Mouse (Mus musculus) liver, adult 2 months (tissue): ENCODE results near the gene Rasl10a. TPM values are rescaled to one million over a fixed set of nuclear protein-coding genes. Genes with fewer than 3 reads are reported as not detected.

Experiments used
- DNase-seq: peaks from one replicate; pipeline ENCODE4 v3.0.0-alpha.2; 2011; ENCODE audit warnings: low read depth, low spot score; ENCODE audit errors: extremely low read depth
- H3K27ac ChIP-seq: fragments of 200-500 bp; replicated peaks from 2 replicates; pipeline ENCODE4 v1.5.1; 2012; ENCODE audit warnings: low read depth, mild to moderate bottlenecking, control low read depth, inconsistent platforms, low read length; ENCODE audit not compliant: insufficient read depth
- H3K27me3 ChIP-seq: fragments of 200-500 bp; 2 replicates; pipeline ENCODE4 v1.6.1; 2012; ENCODE audit warnings: mild to moderate bottlenecking, moderate library complexity, low read length, inconsistent platforms; ENCODE audit not compliant: control insufficient read depth, insufficient read depth
- H3K36me3 ChIP-seq: fragments of 200-500 bp; 2 replicates; pipeline ENCODE4 v1.6.1; 2012; ENCODE audit warnings: low read length, inconsistent platforms; ENCODE audit not compliant: control insufficient read depth, insufficient read depth
- H3K4me1 ChIP-seq: fragments of 200-500 bp; 2 replicates; pipeline ENCODE4 v1.6.1; 2011; ENCODE audit warnings: low read length; ENCODE audit not compliant: control insufficient read depth, insufficient read depth
- H3K4me3 ChIP-seq: fragments of 200-500 bp; 2 replicates; pipeline ENCODE4 v1.5.1; 2011; ENCODE audit warnings: low read depth, mild to moderate bottlenecking, control low read depth, low read length, moderate library complexity; ENCODE audit not compliant: insufficient read depth
- H3K79me2 ChIP-seq: fragments of 200-500 bp; 2 replicates; pipeline ENCODE4 v1.6.1; 2012; ENCODE audit warnings: inconsistent platforms, mild to moderate bottlenecking, low read length, moderate library complexity; ENCODE audit not compliant: control insufficient read depth, insufficient read depth
- H3K9ac ChIP-seq: fragments of 200-500 bp; 2 replicates; pipeline ENCODE4 v1.6.1; 2012; ENCODE audit warnings: low read depth, mild to moderate bottlenecking, control low read depth, inconsistent platforms, low read length
- CTCF ChIP-seq: fragments of 200-500 bp; IDR thresholded peaks from 2 replicates; pipeline ENCODE4 v1.5.1; 2011; ENCODE audit warnings: low read depth, low read length, control low read depth
- POLR2A ChIP-seq: fragments of 200-500 bp; IDR thresholded peaks from 2 replicates; pipeline ENCODE4 v1.6.1; 2011; ENCODE audit warnings: low read length, control low read depth; ENCODE audit not compliant: insufficient read depth; ENCODE audit errors: extremely low read depth
- WGBS: fragments of 180-500 bp; shearing (Covaris S2); methylation state at CpG from one replicate; pipeline ENCODE4 v1.1.7; 2018; 5-methylcytosine and 5-hydroxymethylcytosine counted together
- polyA plus RNA-seq: library from polyadenylated mRNA; depleted of rRNA; stranded (reverse); fragments of >200 nt; gene quantifications from 2 replicates; pipeline ENCODE4 v1.2.3, GENCODE M21; 2012
- total RNA-seq: library from RNA; depleted of rRNA; stranded (reverse); fragments of >200 nt; gene quantifications from 2 replicates; pipeline ENCODE4 v1.2.3, GENCODE M21; 2014

Gene Rasl10a
- total and polyA plus RNA-seq, 2 experiments = 0.26 TPM; not detected in 1

GRCm38 (mm10) chr11:5063561-5064281 lies 5.8 kb downstream of the Rasl10a start:
- Histone ChIP-seq H3K27me3 (no peaks in the 10 kb centered on the region), H3K9ac (peak overlapping the region; percentile 83), H3K27ac (no peak overlapping the region), H3K36me3 (no peaks in the 10 kb centered on the region), H3K4me3 (peak overlapping the region; percentile 88; the same call in 1 of the 2 replicates), H3K79me2 (peaks cover 8% of the 10 kb centered on the region; the same call in 1 of the 2 replicates), H3K4me1 (peaks cover 22% of the 10 kb centered on the region)
- no peak for DNase-seq
- WGBS = 69% methylated on average over 30 of the region's 31 CpGs
- no peak for TF ChIP-seq CTCF
- TF ChIP-seq POLR2A = no peak

DNA sequence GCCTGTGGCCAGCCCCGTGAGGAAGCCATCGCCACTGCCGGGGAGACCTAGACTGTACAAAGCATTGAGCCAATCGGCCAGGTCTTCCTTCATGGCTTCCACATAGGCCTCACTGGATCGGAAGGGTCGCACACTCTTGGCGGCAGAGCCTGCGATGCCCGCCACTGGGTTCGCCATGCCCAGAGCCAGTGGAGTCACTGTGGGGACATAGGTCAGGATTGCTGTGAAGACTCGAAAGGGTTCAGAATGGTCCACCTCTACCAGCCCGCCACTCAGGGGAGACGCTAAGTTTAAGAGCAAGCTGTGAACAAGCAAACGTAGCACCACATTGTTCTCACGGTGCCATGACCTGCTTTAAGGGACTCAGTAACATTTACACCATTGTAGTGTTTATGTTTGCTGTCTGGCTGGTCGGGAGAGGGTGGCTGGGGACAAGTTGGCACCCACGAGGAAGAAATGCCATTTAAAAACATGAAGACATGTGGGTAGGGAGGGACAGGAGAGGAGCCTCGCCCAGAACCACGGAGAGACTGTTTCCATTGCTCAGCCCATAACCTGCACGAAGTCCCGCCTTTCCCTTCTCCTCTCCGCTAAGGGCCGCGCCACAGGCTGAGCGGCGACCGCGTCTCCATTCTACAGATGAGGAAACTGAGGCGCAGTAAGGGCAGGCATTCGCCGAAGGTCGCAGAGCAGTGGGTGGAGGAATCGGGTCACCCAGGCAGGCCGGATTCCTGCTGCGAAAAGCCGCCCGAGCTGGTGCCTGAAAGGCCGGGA lies 6.5 kb downstream of the Rasl10a start:
- 12% methylated on average over 38 of the region's 38 CpGs for WGBS
- Histone ChIP-seq H3K9ac (peak overlapping the region; percentile 83), H3K27ac (peak overlapping the region; percentile 46), H3K4me3 (peak overlapping the region; percentile 88), H3K36me3 (peaks cover 6% of the 10 kb centered on the region), H3K4me1 (peaks cover 24% of the 10 kb centered on the region), H3K79me2 (peaks cover 8% of the 10 kb centered on the region; the same call in 1 of the 2 replicates), H3K27me3 (no peaks in the 10 kb centered on the region)
- no peak for TF ChIP-seq POLR2A
- no peak for TF ChIP-seq CTCF
- peak; percentile 47 for DNase-seq

DNA sequence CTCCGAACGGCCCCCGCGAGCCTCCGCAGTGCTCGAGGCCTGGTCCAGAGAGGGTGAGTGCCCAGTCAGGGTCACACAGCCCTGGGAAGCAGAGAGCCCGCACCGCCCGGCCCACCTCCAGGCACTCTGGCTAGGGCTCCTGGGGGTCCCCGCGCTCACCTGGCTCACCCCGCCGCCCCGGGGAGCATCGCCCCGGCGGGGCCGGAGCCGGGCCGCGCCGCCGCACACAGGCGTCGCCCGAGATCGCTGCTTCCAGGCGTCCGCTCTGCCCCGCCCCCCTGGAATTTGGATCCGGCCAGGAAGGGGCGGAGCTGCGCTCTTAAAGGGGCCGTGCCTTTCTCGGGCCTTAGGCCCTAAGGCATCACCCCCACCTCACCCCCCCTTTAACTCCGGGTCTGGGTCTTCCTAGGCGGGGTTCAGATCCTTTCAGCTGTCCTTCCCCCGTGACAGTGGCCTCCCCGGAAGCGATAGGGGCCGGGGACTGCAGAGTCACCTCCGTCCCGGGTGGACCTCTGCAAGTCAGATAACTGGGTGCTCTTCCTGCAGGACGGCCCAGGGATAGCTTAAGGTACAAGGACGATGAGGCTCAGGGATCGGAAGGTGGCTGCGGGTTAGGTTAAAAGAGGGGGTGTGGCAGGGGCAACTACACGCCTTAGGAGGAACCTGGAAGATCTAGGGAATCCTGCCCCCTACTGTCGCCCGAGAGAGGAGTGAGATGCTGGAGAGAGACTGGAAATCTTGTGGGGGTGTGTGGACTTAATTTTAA lies 7.3 kb downstream of the Rasl10a start, which contains the start of gene Gas2l1:
TSS of gene Gas2l1 (minus strand) at position 272 of the 766 bp plus-strand sequence.
- Histone ChIP-seq H3K4me3 (peak within 1 kb of the TSS; percentile 88), H3K4me1 (peaks cover 24% of the 10 kb centered on the region)

GRCm38 (mm10) chr11:5067063-5067462 lies 9.1 kb downstream of the Rasl10a start:
- H3K36me3 ChIP-seq = peaks cover 22% of the 10 kb centered on the region
- no peak overlapping the region for H3K9ac ChIP-seq
- no peak overlapping the region for H3K27ac ChIP-seq
- DNase-seq = no peak
- no peak overlapping the region for H3K4me3 ChIP-seq
- peaks cover 8% of the 10 kb centered on the region; the same call in 1 of the 2 replicates for H3K79me2 ChIP-seq
- peaks cover 24% of the 10 kb centered on the region for H3K4me1 ChIP-seq
- no peaks in the 10 kb centered on the region for H3K27me3 ChIP-seq
- no peak for TF ChIP-seq POLR2A
- no peak for TF ChIP-seq CTCF

More for the DNA sequence above, 7.3 kb downstream of the Rasl10a start, which contains the start of gene Gas2l1:
- DNase-seq = peak; percentile 63
- TF ChIP-seq CTCF (peak; percentile 72), POLR2A (0 out of 2 replicates have a peak, but pooled peaks have one; percentile 30)
- under 1% methylated on average over 50 of the region's 50 CpGs for WGBS
- Histone ChIP-seq H3K9ac (peak within 1 kb of the TSS; percentile 83), H3K79me2 (peaks cover 8% of the 10 kb centered on the region; the same call in 1 of the 2 replicates), H3K36me3 (peaks cover 7% of the 10 kb centered on the region), H3K27me3 (no peaks in the 10 kb centered on the region), H3K27ac (peak within 1 kb of the TSS; percentile 55)

DNA sequence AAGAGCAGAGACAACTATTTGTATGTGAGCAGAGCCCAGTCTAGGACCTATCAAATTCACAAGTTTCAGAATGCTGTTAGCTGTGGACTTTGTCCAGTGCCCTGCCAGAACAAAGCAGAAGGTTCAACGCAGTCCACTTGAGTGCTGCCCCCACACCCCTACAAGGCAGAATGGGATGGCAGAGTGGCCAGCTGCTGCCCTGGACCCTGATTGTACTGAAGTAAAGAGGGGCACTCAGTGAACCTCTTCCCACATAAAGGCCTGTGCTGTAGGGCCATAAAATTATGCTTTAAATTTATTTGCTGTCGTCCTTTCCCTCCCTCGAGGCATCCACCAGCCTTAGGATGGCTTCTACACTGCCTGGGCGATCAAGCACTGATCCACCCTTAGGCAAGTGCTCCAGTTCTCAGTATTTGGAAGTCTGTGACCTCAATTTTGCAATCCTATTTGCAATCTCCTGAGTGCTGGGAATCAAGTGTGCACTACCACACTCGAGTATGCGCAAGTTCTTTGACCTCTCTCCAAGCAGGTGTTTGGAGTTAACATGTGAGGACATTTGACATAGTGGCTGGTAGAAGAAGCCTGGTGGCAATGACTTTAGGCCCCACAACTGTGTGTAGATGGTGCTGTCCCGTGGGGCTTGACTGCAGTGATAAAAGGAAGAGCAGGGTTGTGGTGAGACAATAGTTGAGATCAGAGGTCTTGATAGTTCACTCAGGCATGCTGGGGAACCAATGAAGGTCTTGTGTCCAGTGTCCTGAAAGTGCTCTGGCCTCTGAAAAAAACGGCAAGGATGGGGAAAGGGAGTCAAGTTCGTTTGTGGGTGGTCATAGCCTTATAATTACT lies 10.4 kb downstream of the Rasl10a start:
- Histone ChIP-seq H3K79me2 (peaks cover 5% of the 10 kb centered on the region; the same call in 1 of the 2 replicates), H3K27ac (no peak overlapping the region; the same call in 1 of the 2 replicates), H3K9ac (no peak overlapping the region), H3K4me3 (no peak overlapping the region), H3K36me3 (peaks cover 35% of the 10 kb centered on the region), H3K27me3 (no peaks in the 10 kb centered on the region), H3K4me1 (peaks cover 17% of the 10 kb centered on the region; the same call in 1 of the 2 replicates)
- peak; percentile 87 for DNase-seq
- 31% methylated on average over 9 of the region's 9 CpGs for WGBS
- TF ChIP-seq CTCF (no peak), POLR2A (no peak)
